Mouse (Mus musculus): ENCODE measurements around the gene Spz1. TPM values are rescaled to one million over a fixed set of nuclear protein-coding genes. Genes with fewer than 3 reads are reported as not detected.
"Not testable (repeated sequence)": the region's sequence is repeated elsewhere in the genome, so short reads cannot be mapped to it uniquely, and the experiment has no call there.

Spz1 gene
- polyA plus RNA-seq (2011; ENCODE audit: insufficient read length, low read depth, missing spikeins): not detected in 2 replicates

DNA sequence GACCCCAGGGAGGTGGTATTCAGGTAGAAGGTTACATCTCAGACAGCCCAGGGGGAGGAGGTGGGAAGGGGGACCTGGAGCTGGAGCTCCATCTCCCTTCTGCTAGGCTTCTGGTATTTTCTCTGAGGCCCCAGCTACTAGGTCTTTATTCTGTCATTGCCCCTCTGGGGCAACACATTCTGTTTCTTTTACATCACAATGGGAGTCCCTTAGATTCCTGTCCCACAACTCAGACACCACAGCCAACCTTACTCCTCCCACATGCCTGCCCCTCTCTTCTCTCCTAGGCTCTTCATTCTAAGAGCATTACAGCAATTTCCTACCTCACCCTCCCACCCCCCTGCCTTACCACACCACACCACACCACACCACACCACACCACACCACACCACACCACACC, at the start of gene Spz1:
Gene Spz1 (minus strand): TSS at position 101 of the 400 bp plus-strand sequence.
- H3K27ac ChIP-seq (ENCODE audit: insufficient read depth, low read length): no peak within 1 kb of the TSS
- no peak for TF ChIP-seq POLR2A (IDR thresholded peaks at IDR 0.05; ENCODE audit: low read depth, low read length)
- no peak for TF ChIP-seq CTCF (IDR thresholded peaks at IDR 0.05; ENCODE audit: borderline replicate concordance, insufficient read depth, low read length)
- H3K4me3 ChIP-seq (ENCODE audit: insufficient read depth, low read length): no peak within 1 kb of the TSS
- H3K4me1 ChIP-seq (ENCODE audit: control insufficient read depth, insufficient read depth, low read length): peaks cover 3% of the 10 kb centered on the region

DNA sequence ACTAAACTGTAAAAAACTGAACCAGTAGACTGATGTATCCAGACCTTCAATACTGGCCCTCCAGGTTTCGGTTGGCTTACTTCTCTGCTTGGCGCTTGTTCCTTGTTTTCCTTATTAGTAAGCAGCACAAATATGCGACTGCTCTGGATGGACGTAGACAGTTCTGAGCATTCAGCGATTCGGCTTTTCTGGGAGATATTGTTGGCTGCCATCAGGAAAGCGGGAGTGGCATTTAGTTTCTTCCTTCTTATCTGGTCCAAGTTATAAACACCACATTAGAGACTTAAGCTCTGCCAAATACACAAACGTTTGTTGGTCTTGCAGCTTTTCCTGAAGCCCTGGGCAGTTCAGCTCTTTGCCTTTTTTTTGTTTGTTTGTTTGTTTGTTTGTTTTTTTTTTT, 40.5 kb upstream of the Spz1 start:
- H3K27ac ChIP-seq (ENCODE audit: insufficient read depth, low read length): no peak overlapping the region
- H3K4me1 ChIP-seq (ENCODE audit: control insufficient read depth, insufficient read depth, low read length): peaks cover 8% of the 10 kb centered on the region
- TF ChIP-seq CTCF (IDR thresholded peaks at IDR 0.05; ENCODE audit: borderline replicate concordance, insufficient read depth, low read length) (no peak), POLR2A (IDR thresholded peaks at IDR 0.05; ENCODE audit: low read depth, low read length) (no peak)
- H3K4me3 ChIP-seq (ENCODE audit: insufficient read depth, low read length): no peak overlapping the region

DNA sequence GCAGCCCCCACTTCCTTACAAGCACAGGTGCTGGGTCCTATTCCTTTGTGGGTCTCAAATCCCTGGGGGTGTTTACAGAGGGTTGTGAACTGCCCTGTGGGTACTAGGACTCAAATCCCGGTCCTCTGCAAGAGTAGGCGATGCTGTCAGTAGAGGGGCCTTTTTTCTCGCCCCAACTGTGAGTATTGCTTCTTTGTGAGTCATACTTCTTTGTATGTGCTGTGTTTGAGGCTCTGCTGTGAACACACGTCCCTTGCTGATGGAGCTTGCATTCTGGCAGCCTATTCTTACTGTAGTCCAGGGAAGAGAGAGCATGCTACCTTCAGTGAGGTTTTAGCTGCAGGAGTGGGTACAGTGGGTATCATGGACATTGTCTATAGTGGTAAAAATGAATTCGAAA, 39.2 kb upstream of the Spz1 start:
- peaks cover 8% of the 10 kb centered on the region for H3K4me1 ChIP-seq (ENCODE audit: control insufficient read depth, insufficient read depth, low read length)
- H3K4me3 ChIP-seq (ENCODE audit: insufficient read depth, low read length): no peak overlapping the region
- TF ChIP-seq CTCF (IDR thresholded peaks at IDR 0.05; ENCODE audit: borderline replicate concordance, insufficient read depth, low read length): no peak
- no peak for TF ChIP-seq POLR2A (IDR thresholded peaks at IDR 0.05; ENCODE audit: low read depth, low read length)
- no peak overlapping the region for H3K27ac ChIP-seq (ENCODE audit: insufficient read depth, low read length)

DNA sequence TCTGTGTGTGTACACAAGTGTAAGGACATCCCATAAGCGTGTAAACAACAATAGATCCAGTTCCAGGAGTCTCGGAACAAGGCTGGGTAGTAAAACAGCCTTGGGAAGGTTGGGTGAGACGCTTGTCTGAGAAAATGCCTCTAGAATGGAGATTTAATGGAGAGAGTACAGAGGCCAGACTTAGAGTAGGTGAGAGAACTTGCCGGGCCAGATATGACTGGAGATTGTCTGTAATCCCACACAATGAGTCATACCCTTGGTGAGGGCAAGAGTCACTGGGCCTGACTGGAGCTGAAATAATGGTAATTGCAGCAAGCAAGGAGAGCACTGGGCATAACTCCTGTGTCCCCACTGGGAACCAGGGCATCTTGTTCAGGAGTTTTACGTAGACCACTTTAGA, 37.1 kb upstream of the Spz1 start:
- H3K4me3 ChIP-seq (ENCODE audit: insufficient read depth, low read length): no peak overlapping the region
- peaks cover 8% of the 10 kb centered on the region for H3K4me1 ChIP-seq (ENCODE audit: control insufficient read depth, insufficient read depth, low read length)
- no peak overlapping the region for H3K27ac ChIP-seq (ENCODE audit: insufficient read depth, low read length)
- TF ChIP-seq POLR2A (IDR thresholded peaks at IDR 0.05; ENCODE audit: low read depth, low read length) (no peak), CTCF (IDR thresholded peaks at IDR 0.05; ENCODE audit: borderline replicate concordance, insufficient read depth, low read length) (no peak)

DNA sequence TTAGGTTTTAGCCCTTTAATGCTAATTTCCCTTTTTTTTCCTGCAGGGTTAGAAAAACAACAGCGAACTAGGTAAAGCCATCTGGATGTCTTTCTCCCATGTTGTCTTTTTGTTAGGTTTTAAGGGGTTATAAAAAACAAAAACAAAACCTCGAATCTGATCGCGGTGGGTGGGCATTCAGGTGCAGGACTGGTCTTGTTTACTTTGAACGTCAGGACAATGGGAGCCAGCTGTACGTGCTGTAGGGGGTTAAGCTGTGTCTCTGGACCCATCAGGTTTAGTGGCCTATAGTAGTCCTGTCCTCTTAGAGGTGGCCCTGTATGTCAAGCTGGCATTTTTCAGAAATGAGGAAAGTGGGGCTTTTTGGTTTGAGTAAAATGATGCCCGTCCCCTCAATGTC, 35.9 kb upstream of the Spz1 start:
- no peak overlapping the region for H3K27ac ChIP-seq (ENCODE audit: insufficient read depth, low read length)
- peak overlapping the region; percentile 60 for H3K4me3 ChIP-seq (ENCODE audit: insufficient read depth, low read length)
- TF ChIP-seq CTCF (IDR thresholded peaks at IDR 0.05; ENCODE audit: borderline replicate concordance, insufficient read depth, low read length) (no peak), POLR2A (IDR thresholded peaks at IDR 0.05; ENCODE audit: low read depth, low read length) (no peak)
- H3K4me1 ChIP-seq (ENCODE audit: control insufficient read depth, insufficient read depth, low read length): peaks cover 8% of the 10 kb centered on the region

DNA sequence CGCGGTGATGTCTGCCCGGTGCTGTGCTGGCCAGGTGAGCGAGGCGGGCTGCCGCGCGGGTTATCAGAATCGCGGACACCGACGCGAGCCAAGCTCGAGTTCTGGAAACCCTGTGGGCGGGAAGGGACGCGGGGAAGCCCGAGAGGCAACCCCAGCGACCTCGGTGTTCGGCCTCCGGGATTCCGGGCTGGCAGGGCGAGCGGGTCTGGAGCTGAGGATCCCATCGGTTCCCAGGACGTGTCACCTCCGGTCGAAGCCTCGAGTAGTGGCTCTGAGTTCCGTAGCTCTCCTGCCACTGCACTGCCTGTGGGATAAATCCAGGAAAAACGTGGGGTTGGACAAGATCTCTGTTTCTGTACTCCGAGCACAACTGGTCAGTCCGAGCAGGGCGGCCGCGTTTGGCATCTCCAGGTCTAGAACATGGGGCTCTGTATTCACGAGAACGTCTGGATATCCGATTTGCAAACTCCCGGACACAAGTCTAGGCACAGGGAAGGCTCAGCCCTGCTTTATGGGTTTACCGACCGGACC, 35.3 kb upstream of the Spz1 start:
- Histone ChIP-seq H3K27ac (ENCODE audit: insufficient read depth, low read length) (no peak overlapping the region), H3K4me3 (ENCODE audit: insufficient read depth, low read length) (peak overlapping the region; percentile 60), H3K4me1 (ENCODE audit: control insufficient read depth, insufficient read depth, low read length) (peaks cover 8% of the 10 kb centered on the region)
- no peak for TF ChIP-seq CTCF (IDR thresholded peaks at IDR 0.05; ENCODE audit: borderline replicate concordance, insufficient read depth, low read length)
- TF ChIP-seq POLR2A (IDR thresholded peaks at IDR 0.05; ENCODE audit: low read depth, low read length): no peak

DNA sequence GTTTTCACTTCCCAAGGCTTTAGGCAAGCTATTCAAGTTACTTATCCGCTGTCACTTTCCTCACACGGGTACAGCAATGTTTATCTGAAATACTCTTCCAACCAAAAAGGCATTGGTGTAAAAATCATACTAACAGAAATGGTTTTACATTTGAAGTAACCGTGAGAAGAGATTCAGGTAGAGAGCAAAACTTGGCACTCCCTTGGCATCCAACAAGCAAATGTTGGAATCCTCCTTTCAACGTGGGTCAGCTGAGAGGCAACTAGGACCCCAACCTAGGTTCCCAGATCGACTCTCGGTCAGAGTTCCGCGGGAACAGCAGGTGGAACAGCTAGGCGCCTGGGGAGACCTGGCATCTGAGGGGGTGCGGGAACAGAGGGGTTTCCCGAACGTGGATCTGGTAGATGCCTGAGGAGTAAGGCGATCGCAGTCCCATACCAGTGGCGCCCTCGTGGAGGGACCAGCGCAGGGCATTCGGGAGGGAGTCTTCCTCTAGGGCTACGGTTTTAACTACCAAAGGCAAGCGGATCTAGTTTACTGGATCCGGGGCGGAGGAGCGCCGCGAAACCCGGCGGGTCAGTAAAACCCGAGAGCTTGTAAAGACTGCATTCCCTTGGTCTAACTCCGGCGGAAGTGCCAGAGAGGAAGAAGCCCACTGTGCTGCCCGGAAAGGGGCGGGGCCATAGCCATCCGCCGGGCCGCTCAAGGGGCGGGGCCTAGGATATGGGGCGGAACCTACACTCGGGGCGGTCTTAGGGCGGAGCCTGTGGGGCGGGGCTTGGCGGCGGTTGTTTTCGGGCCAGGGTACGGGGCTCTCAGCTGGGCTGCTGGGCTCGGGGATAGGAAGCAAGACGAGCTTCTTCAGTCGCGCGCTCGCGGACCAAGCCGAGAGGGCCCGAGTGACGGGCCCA, 34.6 kb upstream of the Spz1 start, which contains the start of gene Serinc5:
Gene Serinc5 (plus strand): TSS at position 781 of the 911 bp plus-strand sequence.
- Histone ChIP-seq H3K4me3 (ENCODE audit: insufficient read depth, low read length) (peak within 1 kb of the TSS; percentile 68), H3K27ac (ENCODE audit: insufficient read depth, low read length) (peak within 1 kb of the TSS; percentile 77), H3K4me1 (ENCODE audit: control insufficient read depth, insufficient read depth, low read length) (peaks cover 8% of the 10 kb centered on the region)
- TF ChIP-seq CTCF (IDR thresholded peaks at IDR 0.05; ENCODE audit: borderline replicate concordance, insufficient read depth, low read length) (no peak), POLR2A (IDR thresholded peaks at IDR 0.05; ENCODE audit: low read depth, low read length) (peak; percentile 85)

DNA sequence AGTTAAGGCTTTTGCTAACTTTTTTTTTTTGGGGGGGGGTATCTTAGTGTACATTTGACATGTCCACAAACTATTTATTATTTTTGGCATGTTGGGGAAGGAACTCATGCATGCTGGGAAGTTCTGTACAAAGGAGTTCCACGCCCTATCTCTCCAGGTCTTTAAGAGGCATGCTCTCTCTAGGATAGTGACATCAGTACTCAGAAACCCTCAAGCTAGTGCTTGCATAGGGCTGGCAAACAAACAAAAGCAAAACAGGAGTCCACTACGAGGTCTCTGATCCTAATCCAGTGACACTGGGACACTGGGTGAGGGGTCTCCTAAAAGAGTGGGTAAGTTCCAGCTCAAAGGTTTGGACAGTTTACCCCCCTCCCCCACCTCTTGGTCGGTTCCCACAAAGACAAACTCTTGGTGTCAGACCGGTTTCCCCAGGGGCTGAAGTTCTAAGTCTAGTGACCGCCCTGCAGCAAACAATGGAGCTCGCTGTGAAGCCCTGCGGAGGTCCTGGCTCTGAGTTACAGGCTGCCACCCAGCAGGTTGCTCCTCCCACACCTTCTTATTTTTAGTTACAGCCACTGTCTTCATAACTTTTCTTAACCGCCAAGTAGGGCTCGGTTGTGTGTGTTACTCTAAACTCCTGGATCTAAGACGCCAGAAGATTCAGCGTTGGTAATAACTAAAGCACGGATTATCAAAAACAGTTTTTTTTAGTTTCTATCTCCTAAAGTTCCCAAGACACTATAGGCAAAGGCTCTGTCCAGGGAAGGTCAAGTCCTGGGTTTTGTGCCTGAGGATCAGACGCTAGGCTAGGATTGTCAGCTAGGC, 33.7 kb upstream of the Spz1 start:
- Histone ChIP-seq H3K4me1 (ENCODE audit: control insufficient read depth, insufficient read depth, low read length) (peaks cover 8% of the 10 kb centered on the region), H3K27ac (ENCODE audit: insufficient read depth, low read length) (0 out of 2 replicates have a peak overlapping the region, but pooled peaks have one; percentile 77), H3K4me3 (ENCODE audit: insufficient read depth, low read length) (peak overlapping the region; percentile 68)
- TF ChIP-seq POLR2A (IDR thresholded peaks at IDR 0.05; ENCODE audit: low read depth, low read length): peak; percentile 29; the same call in 1 of the 2 replicates
- TF ChIP-seq CTCF (IDR thresholded peaks at IDR 0.05; ENCODE audit: borderline replicate concordance, insufficient read depth, low read length): no peak

DNA sequence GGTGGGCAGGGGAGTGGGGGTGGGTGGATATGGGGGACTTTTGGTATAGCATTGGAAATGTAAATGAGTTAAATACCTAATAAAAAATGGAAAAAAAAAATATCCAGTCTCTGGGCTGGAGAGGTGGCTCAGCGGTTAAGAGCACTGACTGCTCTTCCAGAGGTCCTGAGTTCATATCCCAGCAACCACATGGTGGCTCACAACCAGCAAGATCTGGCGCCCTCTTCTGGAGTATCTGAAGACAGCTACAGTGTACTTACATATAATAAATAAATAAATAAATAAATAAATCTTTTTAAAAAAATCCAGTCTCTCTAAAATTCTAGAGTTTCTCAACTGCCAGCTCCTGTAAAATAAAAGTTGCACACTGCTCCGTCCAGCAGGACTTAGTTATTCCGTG, 29.3 kb upstream of the Spz1 start:
- H3K27ac ChIP-seq (ENCODE audit: insufficient read depth, low read length); H3K4me1 ChIP-seq (ENCODE audit: control insufficient read depth, insufficient read depth, low read length); H3K4me3 ChIP-seq (ENCODE audit: insufficient read depth, low read length): not testable (repeated sequence)

All from embryonic fibroblast, embryonic 13.5 days (primary cell).